Mouse (Mus musculus) hindbrain, embryonic 16.5 days (tissue): ENCODE results near the gene Celsr2. TPM values are rescaled to one million over a fixed set of nuclear protein-coding genes. Genes with fewer than 3 reads are reported as not detected.

Experiments
- ATAC-seq: fragments of 200-750 bp; cut with Nextera tagmentation; 2 replicates; pipeline ENCODE4 v1.8.0; 2017; ENCODE audit warnings: moderate TSS enrichment, moderate library complexity
- H3K27ac ChIP-seq: fragments of 300-500 bp; sonication (generic); 2 replicates; pipeline ENCODE4 v1.5.1; 2014; ENCODE audit warnings: low read depth, mild to moderate bottlenecking, control low read depth, low read length, moderate library complexity
- H3K27me3 ChIP-seq: fragments of 300-500 bp; sonication (generic); replicated peaks from 2 replicates; pipeline ENCODE4 v1.6.1; 2014; ENCODE audit warnings: low read length; ENCODE audit not compliant: control insufficient read depth, insufficient read depth
- H3K36me3 ChIP-seq: fragments of 300-500 bp; sonication (generic); 2 replicates; pipeline ENCODE4 v1.6.1; 2014; ENCODE audit warnings: mild to moderate bottlenecking, low read length, moderate library complexity, mixed read lengths; ENCODE audit not compliant: control insufficient read depth, insufficient read depth
- H3K4me1 ChIP-seq: fragments of 300-500 bp; sonication (generic); 2 replicates; pipeline ENCODE4 v1.6.1; 2014; ENCODE audit warnings: low read depth, low read length; ENCODE audit not compliant: control insufficient read depth, insufficient read depth
- H3K4me2 ChIP-seq: fragments of 300-500 bp; sonication (generic); 2 replicates; pipeline ENCODE4 v1.6.1; 2014; ENCODE audit warnings: mild to moderate bottlenecking, low read length, control low read depth, moderate library complexity
- H3K4me3 ChIP-seq: fragments of 300-500 bp; sonication (generic); 2 replicates; pipeline ENCODE4 v1.5.1; 2014; ENCODE audit warnings: mild to moderate bottlenecking, low read length, control low read depth, moderate library complexity
- H3K9ac ChIP-seq: fragments of 300-500 bp; sonication (generic); 2 replicates; pipeline ENCODE4 v1.6.1; 2014; ENCODE audit warnings: low read depth, mild to moderate bottlenecking, control low read depth, low read length, moderate library complexity
- H3K9me3 ChIP-seq: fragments of 300-500 bp; sonication (generic); 2 replicates; pipeline ENCODE4 v1.6.1; 2014; ENCODE audit warnings: mild to moderate bottlenecking, low read length, moderate library complexity; ENCODE audit not compliant: control insufficient read depth
- WGBS: fragments of 180-500 bp; shearing (Covaris S2); extraction: QIAGEN DNeasy Blood & Tissue Kit; methylation state at CpG from one replicate; pipeline ENCODE4 v1.1.7; 2014; 5-methylcytosine and 5-hydroxymethylcytosine counted together
- polyA plus RNA-seq: library from polyadenylated mRNA; unstranded; fragments of >200 nt; fragmentation: Nextera tagmentation; extraction: Ambion mirVana; gene quantifications from 2 replicates; pipeline ENCODE4 v1.2.1, GENCODE M21; 2015

The Celsr2 gene
- polyA plus RNA-seq, 1 experiment from 2014 or later = 34.7 TPM

- no peak for ATAC-seq
- 39% methylated on average over 2 of the region's 2 CpGs for WGBS
- H3K27me3 ChIP-seq = no peaks in the 10 kb centered on the region
- H3K9me3 ChIP-seq = no peaks in the 10 kb centered on the region
- peak overlapping the region; percentile 73 for H3K4me3 ChIP-seq
- H3K4me2 ChIP-seq = peak overlapping the region; percentile 68
- H3K27ac ChIP-seq = no peak overlapping the region
- H3K36me3 ChIP-seq = no peaks in the 10 kb centered on the region
- H3K4me1 ChIP-seq = peaks cover 10% of the 10 kb centered on the region; the same call in 1 of the 2 replicates
- H3K9ac ChIP-seq = no peak overlapping the region; the same call in 1 of the 2 replicates
Measured at GRCm38 (mm10) chr3:108384425-108384824, 30.9 kb downstream of the Celsr2 start.

- ATAC-seq = peak; percentile 94
- H3K4me3 ChIP-seq = peak within 1 kb of the TSS; percentile 73
- peak within 1 kb of the TSS; percentile 68 for H3K9ac ChIP-seq
- under 1% methylated on average over 44 of the region's 44 CpGs for whole genome bisulfite sequencing
- no peaks in the 10 kb centered on the region for H3K9me3 ChIP-seq
- no peaks in the 10 kb centered on the region for H3K36me3 ChIP-seq
- peaks cover 8% of the 10 kb centered on the region; the same call in 1 of the 2 replicates for H3K4me1 ChIP-seq
- peak within 1 kb of the TSS; percentile 41; the same call in 1 of the 2 replicates for H3K27ac ChIP-seq
- H3K4me2 ChIP-seq = peak within 1 kb of the TSS; percentile 68
- no peaks in the 10 kb centered on the region for H3K27me3 ChIP-seq
Measured at GRCm38 (mm10) chr3:108383485-108384354, 31.6 kb downstream of the Celsr2 start, which contains the start of gene Psrc1. Gene Psrc1 (plus strand): TSS chr3:108383839.

- no peaks in the 10 kb centered on the region for H3K27me3 ChIP-seq
- H3K4me1 ChIP-seq = peaks cover 8% of the 10 kb centered on the region; the same call in 1 of the 2 replicates
- no peak overlapping the region for H3K9ac ChIP-seq
- no peak overlapping the region for H3K4me3 ChIP-seq
- no peak overlapping the region for H3K4me2 ChIP-seq
- H3K9me3 ChIP-seq = no peaks in the 10 kb centered on the region
- WGBS = 82% methylated on average over 14 of the region's 14 CpGs
- no peak for ATAC-seq
- no peaks in the 10 kb centered on the region for H3K36me3 ChIP-seq
- no peak overlapping the region for H3K27ac ChIP-seq
Measured at GRCm38 (mm10) chr3:108381945-108382875, 33.1 kb downstream of the Celsr2 start.

- Histone ChIP-seq H3K4me3 (no peak overlapping the region), H3K9me3 (no peaks in the 10 kb centered on the region), H3K4me1 (peaks cover 8% of the 10 kb centered on the region; the same call in 1 of the 2 replicates), H3K27me3 (no peaks in the 10 kb centered on the region), H3K9ac (no peak overlapping the region), H3K36me3 (no peaks in the 10 kb centered on the region), H3K4me2 (no peak overlapping the region), H3K27ac (no peak overlapping the region)
- no peak for ATAC-seq
- 75% methylated on average over 6 of the region's 6 CpGs for WGBS
Measured at GRCm38 (mm10) chr3:108380695-108381094, 34.7 kb downstream of the Celsr2 start.

- H3K27me3 ChIP-seq = no peaks in the 10 kb centered on the region
- H3K9ac ChIP-seq = no peak overlapping the region
- no peak overlapping the region for H3K27ac ChIP-seq
- no peaks in the 10 kb centered on the region for H3K36me3 ChIP-seq
- 75% methylated on average over 7 of the region's 7 CpGs for WGBS
- no peak for ATAC-seq
- H3K4me2 ChIP-seq = no peak overlapping the region
- no peaks in the 10 kb centered on the region for H3K9me3 ChIP-seq
- H3K4me1 ChIP-seq = peaks cover 6% of the 10 kb centered on the region; the same call in 1 of the 2 replicates
- no peak overlapping the region for H3K4me3 ChIP-seq
Measured at GRCm38 (mm10) chr3:108378875-108379663, 36.3 kb downstream of the Celsr2 start.

GRCm38 (mm10) chr3:108372691-108373090 is 42.7 kb downstream of the Celsr2 start:
- no peak overlapping the region for H3K27ac ChIP-seq
- H3K4me3 ChIP-seq = no peak overlapping the region
- WGBS = 84% methylated on average over 3 of the region's 3 CpGs
- no peaks in the 10 kb centered on the region for H3K36me3 ChIP-seq
- no peaks in the 10 kb centered on the region for H3K27me3 ChIP-seq
- no peak overlapping the region for H3K4me2 ChIP-seq
- no peak for ATAC-seq
- no peaks in the 10 kb centered on the region for H3K9me3 ChIP-seq
- no peaks in the 10 kb centered on the region for H3K4me1 ChIP-seq
- H3K9ac ChIP-seq = no peak overlapping the region

- no peak overlapping the region for H3K27ac ChIP-seq
- WGBS = 53% methylated on average over 3 of the region's 3 CpGs
Measured at GRCm38 (mm10) chr3:108372274-108372673, 43.1 kb downstream of the Celsr2 start.

GRCm38 (mm10) chr3:108368721-108369120 is 46.6 kb downstream of the Celsr2 start:
- no peak for ATAC-seq
- Histone ChIP-seq H3K36me3 (no peaks in the 10 kb centered on the region), H3K4me1 (no peaks in the 10 kb centered on the region; the same call in 1 of the 2 replicates), H3K27me3 (no peaks in the 10 kb centered on the region), H3K4me3 (no peak overlapping the region), H3K9ac (no peak overlapping the region), H3K4me2 (no peak overlapping the region), H3K9me3 (no peaks in the 10 kb centered on the region), H3K27ac (no peak overlapping the region)
- 87% methylated on average over 5 of the region's 5 CpGs for WGBS

More at GRCm38 (mm10) chr3:108372274-108372673, 43.1 kb downstream of the Celsr2 start:
- no peaks in the 10 kb centered on the region for H3K36me3 ChIP-seq
- no peak overlapping the region for H3K4me3 ChIP-seq
- no peak overlapping the region for H3K9ac ChIP-seq
- H3K4me2 ChIP-seq = no peak overlapping the region
- H3K4me1 ChIP-seq = no peaks in the 10 kb centered on the region
- no peaks in the 10 kb centered on the region for H3K27me3 ChIP-seq
- H3K9me3 ChIP-seq = no peaks in the 10 kb centered on the region
- no peak for ATAC-seq
